9 mouse cellular contexts compared by ENCODE assay signal in the genomic region with DNA sequence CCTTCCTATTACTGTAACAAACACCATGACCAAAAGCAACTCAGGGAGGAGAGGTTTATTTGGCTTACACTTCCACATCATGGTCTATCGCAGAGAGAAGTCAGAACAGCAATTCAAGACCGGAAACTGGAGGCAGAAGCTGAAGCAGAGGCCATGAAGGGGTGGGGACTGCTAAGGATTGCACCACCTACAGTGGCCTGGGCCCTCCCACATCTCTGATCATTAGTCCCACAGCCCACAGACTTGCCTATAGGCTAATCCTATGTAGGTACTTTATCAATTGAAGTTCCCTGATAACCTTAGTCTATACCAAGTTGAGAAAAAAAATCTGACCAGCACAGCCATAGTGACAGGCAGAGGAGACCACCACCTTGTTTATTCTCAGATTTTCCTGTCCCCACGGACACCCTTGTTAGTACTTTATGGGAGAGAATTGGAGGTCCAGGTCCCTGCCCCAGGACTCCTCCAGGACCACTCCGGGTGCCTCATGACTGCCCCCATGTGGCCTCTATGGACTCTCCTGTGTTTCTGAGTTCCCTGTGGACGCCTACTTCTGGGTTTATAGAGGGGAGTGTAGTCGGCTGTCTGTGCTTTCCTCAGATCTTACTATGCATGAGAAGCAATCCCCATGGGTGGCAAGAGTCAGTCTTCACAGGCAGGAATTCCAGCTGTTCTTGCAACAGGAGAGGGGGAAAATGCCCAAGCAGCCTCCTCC.
DNase-seq lines count a peak whose midpoint lies in the region; ATAC-seq lines count a peak whose summit lies in the region.
"Had no signal": no experiment of that assay in that cellular context is flagged by ENCODE, and none has a peak within 500 bp of the region (broad histone marks: within the 10 kb centered on the region; RNA-seq: fewer than 3 reads in every experiment).

No protein-coding gene starts in this region.

- H3K4me2 ChIP-seq in kidney, embryonic 14.5 days (replicated peaks; ENCODE audit: low read depth, low read length) = no peak overlapping the region
- H3K4me2 ChIP-seq in liver, embryonic 15.5 days = no peak overlapping the region

- H3K27ac ChIP-seq in kidney, embryonic 14.5 days (ENCODE audit: low read depth, low read length) = no peak overlapping the region
- H3K27ac ChIP-seq in liver, embryonic 15.5 days (replicated peaks) = peak overlapping the region; percentile 29; the same call in 1 of the 2 replicates

- H3K4me3 ChIP-seq in kidney, embryonic 14.5 days (ENCODE audit: low read length) = no peak overlapping the region
- H3K4me3 ChIP-seq in liver, embryonic 15.5 days (replicated peaks) = no peak overlapping the region
- H3K4me3 ChIP-seq: myocyte had no signal

- H3K9ac ChIP-seq in kidney, embryonic 14.5 days (ENCODE audit: low read depth, low read length) = no peak overlapping the region
- H3K9ac ChIP-seq in liver, embryonic 15.5 days = no peak overlapping the region

- no peaks in the 10 kb centered on the region for H3K27me3 ChIP-seq in kidney, embryonic 14.5 days (ENCODE audit: control insufficient read depth, insufficient read depth, low read length)
- 0 out of 2 replicates have a peak, but pooled peaks cover 13% of the 10 kb centered on the region for H3K27me3 ChIP-seq in liver, embryonic 15.5 days
- no peaks in the 10 kb centered on the region for H3K27me3 ChIP-seq in splenic B cell, adult 2 months (ENCODE audit: control insufficient read depth, insufficient read depth, low read length, poor library complexity, severe bottlenecking)

- peak; percentile 5 for DNase-seq in CD4-positive, CD25-positive, alpha-beta regulatory T cell, adult 2 months (ENCODE audit: low read depth, low spot score)
- peak; percentile 29 for DNase-seq in urinary bladder, postnatal 25 days (ENCODE audit: low spot score)
- DNase-seq in urinary bladder, postnatal 10 days (ENCODE audit: low spot score) = no peak
- DNase-seq in splenic B cell, adult 2 months (ENCODE audit: low read depth, low spot score) = peak; percentile 11

- ATAC-seq in CD4-positive, CD25-positive, alpha-beta regulatory T cell, adult 4 months = no peak
- peak; percentile 59; the same call in 1 of the 2 replicates for ATAC-seq in frontal cortex, adult (ENCODE audit: low TSS enrichment)
- 0 out of 2 replicates have a peak, but pooled peaks have one; percentile 61 for ATAC-seq in kidney, embryonic 14.5 days (ENCODE audit: low FRiP score, low TSS enrichment)
- peak; percentile 56 for ATAC-seq in liver, embryonic 15.5 days (ENCODE audit: insufficient read depth)

- WGBS in kidney, embryonic 14.5 days = 25% methylated on average over 6 of the region's 6 CpGs
- WGBS in liver, embryonic 15.5 days (ENCODE audit: insufficient replicate concordance) = 37% methylated on average over 6 of the region's 6 CpGs

- H3K4me1 ChIP-seq in kidney, embryonic 14.5 days (ENCODE audit: control insufficient read depth, insufficient read depth, low read length) = no peaks in the 10 kb centered on the region
- peaks cover 47% of the 10 kb centered on the region for H3K4me1 ChIP-seq in liver, embryonic 15.5 days (replicated peaks)

- no peaks in the 10 kb centered on the region for H3K9me3 ChIP-seq in kidney, embryonic 14.5 days (ENCODE audit: control insufficient read depth, low read length)
- H3K9me3 ChIP-seq in liver, embryonic 15.5 days (replicated peaks) = no peaks in the 10 kb centered on the region

- H3K36me3 ChIP-seq in kidney, embryonic 14.5 days (ENCODE audit: control insufficient read depth, insufficient read depth, low read length) = no peaks in the 10 kb centered on the region
- H3K36me3 ChIP-seq in liver, embryonic 15.5 days (replicated peaks) = no peaks in the 10 kb centered on the region
- H3K36me3 ChIP-seq in splenic B cell, adult 2 months (ENCODE audit: control insufficient read depth, insufficient read depth, low read length, poor library complexity, severe bottlenecking) = no peaks in the 10 kb centered on the region
